Mouse (Mus musculus): ENCODE results near the gene Cltc.
"Not testable (repeated sequence)": the region's sequence is repeated elsewhere in the genome, so short reads cannot be mapped to it uniquely, and the experiment has no call there.

The Cltc gene

DNA sequence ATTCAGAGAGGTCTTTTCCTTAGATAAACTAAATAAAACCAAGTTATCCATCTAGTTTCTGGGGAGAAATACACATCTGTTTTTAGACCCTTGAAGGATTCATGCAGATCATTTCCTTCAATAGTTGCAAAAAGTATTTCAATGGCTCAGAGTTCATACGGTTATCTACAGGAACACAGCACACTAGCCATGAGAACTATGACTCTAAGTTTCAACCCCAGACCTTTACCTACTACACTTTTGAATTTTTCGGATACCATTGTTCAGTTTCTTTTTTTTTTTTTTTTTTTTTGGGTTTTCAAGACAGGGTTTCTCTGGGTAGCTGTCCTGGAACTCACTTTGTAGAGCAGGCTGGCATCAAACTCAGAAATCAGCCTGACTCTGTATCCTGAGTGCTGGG lies 17.9 kb downstream of the Cltc start:
- in situ Hi-C loops (cut with MboI, MseI): no loop called here

DNA sequence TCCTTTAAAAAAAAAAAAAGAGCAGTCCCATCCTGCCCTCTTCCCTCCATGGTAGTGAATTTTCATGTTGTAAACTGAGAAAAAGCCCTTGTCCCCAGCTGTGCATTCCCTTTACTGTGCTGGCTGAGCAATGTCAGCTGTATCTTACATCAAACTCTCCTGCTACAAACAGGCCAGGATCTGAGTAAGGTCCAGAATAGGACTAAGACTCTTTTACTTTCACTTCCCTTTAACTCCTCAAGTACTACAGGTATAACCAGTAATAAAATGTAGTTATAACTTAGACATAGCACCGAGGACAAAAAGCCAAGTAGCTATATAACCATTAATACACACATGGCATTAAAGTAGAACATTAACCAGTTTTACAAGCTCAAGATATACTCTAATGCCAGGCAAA lies 18.4 kb downstream of the Cltc start:
- in situ Hi-C loops (cut with MboI, MseI): no loop called here

DNA sequence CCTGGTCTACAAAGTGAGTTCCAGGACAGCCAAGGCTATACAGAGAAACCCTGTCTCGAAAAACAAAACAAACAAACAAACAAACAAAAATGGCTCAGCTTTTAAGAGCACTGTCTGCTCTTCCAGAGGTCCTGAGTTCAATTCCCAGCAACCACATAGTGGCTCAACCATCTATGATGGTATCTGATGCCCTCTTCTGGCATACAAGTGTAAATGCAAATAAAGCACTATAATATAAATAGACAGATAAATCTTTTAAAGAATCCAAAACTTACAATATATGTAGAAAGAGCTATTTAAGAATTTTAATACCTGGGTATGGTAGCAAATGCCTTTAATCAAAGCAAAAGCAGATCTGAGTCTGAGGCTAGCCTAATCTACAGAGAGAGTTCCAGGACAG lies 19.1 kb downstream of the Cltc start:
- in situ Hi-C loops (cut with MboI, MseI): not testable (repeated sequence)

DNA sequence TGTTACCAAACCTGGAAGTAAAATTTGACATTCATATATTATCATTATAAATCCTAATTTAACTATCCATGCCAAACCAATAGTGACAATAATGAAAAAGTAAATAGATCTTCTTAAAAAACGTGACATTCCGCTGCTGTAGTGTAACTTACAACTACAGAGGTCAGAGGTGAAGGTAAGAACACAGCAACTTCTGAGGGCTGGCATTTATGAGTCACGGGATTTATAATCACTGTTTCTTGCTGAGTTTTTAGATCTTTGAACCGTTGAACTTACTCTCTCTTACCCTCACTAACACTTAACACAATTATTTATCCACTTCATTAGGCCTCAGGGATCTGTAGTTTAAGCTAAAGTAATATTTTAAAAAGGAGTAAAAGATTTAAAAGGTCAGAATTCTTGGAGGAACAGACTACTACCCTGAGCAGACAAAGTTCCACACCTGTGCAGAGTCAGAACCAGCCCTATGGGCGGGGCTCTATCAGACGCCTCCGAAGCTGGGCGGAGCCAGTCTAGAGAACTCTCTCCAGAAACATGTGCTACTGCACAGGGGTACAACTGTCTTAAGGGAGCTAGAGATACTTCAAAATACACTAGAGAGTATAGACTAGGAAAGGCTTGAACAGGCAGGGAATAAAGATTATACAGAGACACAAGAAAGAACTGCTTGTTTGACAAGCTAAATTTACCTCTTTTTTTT lies 19.9 kb downstream of the Cltc start:
- in situ Hi-C loops (cut with MboI, MseI): no loop called here

DNA sequence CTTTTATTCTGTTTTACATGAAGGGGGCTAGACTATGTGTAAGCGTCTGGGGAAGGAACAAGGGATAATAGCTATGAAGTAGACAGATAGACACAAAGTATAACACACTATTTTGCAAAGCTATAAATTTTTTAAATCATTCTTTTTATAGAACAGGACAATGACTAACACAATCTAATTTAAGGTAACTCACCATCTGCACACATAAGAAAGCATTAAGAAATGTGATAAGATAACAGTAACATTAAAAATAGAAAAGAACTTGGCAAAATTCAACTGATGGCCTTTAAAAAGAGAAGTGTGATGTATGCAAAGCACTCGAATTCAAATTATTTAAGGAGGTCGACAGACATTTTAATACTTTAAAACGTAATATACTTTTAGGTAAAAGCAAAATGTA lies 22.4 kb downstream of the Cltc start:
- in situ Hi-C loops (cut with MboI, MseI): no loop called here

DNA sequence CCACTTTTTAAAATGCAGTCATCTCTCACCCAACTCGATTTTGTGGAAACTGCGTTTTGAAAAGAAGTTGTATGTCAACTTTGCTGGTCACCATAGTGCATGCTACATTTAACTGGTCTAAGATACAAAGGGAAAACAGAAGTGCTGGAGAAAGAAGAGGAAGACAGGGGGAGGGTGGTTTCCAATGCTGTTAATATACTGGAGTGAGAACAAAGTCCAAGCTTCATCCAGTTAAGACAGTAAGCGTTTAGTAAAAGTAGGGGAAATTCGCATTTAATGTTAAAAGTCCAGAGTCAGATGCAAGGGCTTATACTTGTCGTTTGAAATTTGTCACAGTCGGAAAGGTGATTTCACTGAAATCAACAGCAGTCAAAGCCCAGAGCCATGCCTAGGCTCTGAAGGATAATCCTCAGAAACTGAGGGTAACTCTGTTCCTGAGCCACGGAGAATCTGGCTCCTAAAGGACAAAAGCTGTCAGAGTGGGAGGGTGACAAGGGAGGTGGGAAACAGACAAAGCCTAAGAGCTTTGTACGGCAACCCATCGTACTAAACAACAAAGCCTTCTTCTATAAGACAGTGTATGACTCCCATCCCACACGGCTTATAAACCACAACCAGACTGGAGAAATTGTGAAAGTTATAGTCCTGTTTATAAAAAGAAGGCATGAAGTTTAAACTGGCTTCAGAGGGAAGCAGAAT lies 23.0 kb downstream of the Cltc start:
- in situ Hi-C loops (cut with MboI, MseI): no loop called here

DNA sequence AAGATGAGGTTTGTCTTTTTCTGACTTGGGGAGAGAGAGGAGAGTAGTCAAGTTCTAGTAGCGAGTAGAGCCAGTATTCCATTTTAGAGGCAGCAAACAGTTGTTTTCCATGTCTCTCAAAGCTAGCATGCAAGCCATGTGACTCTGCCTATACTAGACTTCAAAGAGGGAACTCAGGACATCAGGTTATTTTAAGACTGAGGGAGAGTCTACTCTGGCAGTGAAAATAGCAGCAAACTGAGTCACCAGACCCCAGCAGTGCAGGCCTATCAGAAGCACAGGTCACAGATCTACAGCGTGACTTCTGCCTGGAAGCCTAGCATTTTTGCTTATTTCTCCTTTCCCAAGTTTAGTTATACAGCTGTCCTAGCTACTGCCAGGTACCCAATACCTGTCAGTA lies 25.9 kb downstream of the Cltc start:
- in situ Hi-C loops (cut with MboI, MseI): no loop called here

DNA sequence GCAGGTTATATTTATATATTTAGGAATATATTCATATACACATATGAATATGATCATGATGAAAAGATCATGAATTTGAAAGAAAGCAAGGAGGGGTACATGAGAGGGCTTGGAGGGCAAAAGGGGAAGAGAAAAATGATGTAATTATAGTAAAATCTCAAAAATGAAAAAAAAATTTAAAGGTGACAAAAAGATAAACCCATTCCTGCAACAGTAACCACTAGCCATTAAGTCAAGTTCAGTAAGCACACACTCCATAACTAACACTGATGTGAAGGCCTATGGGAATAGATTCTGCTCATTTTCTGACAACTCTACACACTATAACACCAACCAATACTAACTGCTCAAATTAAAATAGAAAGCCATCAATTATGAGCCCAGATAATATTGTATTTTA lies 31.8 kb downstream of the Cltc start:
- in situ Hi-C loops (cut with MboI, MseI): no loop called here

DNA sequence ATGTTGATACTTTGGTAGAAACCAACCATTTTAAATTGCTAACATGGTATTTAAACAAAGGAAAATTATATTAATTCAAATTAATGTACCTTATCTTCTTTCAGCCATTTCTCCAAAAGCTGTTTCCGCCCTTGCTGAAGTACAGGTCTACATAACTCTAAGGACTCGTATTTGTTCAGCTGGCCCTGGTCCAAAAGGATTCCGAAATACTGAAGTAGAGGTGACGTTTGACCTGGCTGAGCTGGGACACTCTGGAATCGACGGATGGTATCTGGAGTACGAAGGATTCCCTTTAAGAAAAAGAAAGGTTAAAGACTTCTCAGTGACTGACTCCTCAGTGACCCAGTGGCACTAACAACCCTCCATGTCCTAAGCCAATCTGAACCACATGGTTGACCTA lies 32.4 kb downstream of the Cltc start:
- in situ Hi-C loops (cut with MboI, MseI): no loop called here

DNA sequence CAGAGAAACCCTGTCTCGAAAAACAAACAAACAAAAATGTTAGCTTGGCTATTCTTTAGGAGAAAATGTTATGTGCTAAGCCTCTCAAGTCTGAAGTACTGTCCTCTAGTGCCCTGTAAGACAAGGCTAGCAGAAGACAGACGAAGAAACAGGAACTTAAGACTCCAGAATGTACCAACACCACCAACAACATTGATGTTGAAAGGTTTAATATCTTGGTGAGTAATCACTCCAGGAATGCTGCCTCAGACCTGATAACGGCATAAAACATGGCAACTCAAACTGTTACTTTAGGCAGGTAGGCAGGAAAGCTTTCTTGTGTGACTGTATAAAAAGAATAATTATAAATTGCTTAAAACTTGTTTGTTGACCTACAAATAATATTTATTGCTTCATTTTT lies 33.4 kb downstream of the Cltc start:
- in situ Hi-C loops (cut with MboI, MseI): no loop called here

DNA sequence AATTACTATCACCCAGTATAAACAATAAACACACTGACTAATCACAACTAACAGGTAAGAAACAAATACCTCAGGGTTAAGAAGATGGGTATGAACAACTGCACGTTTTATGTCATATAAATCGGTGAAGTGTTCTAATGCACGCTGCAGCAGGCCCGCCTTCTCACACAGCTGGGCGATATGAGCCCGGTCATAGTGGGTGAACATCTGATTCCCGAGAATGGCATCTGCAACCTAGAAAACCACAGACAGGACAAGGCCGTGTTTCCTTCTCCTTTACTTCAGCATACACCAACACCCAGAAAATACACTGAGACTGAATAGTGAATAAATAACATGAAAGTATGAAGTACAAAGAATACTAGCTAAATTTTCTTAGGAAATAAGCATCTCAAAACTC lies 38.0 kb downstream of the Cltc start:
- in situ Hi-C loops (cut with MboI, MseI): loop anchor here (10.0 kb wide), 1 partner anchor 425 kb away; no protein-coding TSS in a partner anchor

DNA sequence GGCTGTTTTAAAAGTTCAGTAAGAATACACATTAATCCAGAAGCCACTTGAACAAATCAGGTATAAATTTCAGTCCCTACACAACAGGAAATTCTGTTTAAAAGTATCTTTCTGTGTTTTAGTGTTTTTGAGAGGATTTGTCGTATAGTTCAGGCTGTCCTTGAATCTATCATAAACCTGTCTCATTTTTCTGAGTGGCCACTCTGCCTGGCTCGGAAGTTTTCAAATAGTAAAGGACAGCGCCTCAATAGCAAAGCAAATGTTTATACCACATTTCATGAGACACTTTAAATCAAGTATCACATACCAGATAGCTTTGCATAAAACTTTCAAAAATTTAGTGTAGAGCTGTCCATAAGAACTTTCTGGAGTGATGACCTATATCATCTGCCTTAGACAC lies 39.0 kb downstream of the Cltc start:
- in situ Hi-C loops (cut with MboI, MseI): loop anchor here (10.0 kb wide), 1 partner anchor 424 kb away; no protein-coding TSS in a partner anchor

DNA sequence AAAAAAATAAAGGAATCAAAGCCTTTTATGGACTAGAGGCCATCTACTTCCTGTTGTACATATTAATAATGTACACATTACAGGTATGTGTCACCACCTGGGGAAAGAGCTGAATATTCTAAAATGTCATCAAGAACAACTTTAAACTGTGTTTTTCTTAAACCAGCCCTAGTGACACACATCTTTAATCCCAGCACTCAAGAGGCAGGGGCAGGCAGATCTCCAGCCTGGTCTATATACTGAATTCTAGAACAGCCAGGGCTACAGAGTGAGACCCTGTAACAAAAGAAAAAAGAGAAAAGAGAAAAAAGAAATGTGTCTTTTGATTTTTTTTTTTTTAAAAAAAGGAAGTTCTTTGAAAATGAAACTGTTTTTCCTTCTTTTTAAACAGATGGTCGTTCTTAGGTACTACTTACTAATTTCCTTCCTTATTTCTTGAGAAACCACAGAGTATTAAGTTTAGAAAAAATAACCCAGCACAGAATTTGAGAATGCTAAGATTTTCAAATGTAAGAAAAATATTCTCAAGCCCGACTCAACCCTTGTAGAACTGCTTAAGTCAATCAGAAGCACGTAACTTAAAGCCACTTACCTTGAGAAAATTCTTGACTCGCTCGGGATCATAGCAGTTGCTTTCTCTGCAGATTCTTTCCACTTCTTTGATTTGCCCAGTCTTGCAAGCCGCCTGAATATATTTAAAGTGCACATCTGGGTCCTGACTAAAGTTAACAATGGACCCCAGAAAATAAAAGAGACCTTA lies 39.9 kb downstream of the Cltc start:
- in situ Hi-C loops (cut with MboI, MseI): loop anchor here (10.0 kb wide), 1 partner anchor 423 kb away; no protein-coding TSS in a partner anchor

DNA sequence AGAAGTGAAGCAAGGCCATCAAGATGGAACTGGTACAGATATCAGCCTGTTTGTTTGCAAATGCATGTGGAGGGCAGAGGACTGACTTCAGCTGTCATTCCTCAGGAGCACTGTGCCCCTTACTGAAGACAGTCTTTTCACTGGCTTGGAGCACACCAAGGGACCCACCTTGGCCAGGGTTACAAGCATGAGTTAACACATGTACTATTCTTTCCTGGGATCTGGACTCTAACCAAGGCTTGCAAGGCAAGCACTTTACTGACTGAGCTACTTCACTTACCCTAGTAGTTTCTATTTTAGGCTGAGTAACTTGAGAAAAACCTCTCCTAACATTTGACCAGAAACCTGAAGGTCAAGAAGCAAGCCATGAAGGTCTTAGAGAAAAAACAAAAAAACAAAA lies 42.8 kb downstream of the Cltc start:
- in situ Hi-C loops (cut with MboI, MseI): loop anchor here (10.0 kb wide), 1 partner anchor 420 kb away; no protein-coding TSS in a partner anchor

DNA sequence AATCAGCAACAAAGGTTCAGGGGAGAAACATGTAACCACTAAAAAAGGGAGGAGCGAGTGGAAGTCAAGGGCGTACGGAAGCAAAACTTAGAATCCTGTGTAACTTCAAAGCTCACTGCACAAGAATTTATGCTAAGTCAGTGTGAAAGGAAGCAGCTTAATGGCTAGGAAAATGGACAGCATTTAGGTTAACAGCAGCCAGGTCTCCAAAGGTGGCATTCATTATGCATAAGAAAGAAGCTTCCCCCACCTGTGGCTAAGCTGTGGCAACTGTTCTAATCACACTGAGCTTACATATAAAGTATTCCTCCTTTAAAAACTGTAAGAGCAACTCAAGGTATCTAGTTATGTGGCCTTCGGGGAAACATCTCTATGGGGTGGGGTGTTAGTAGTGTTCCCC lies 56.2 kb downstream of the Cltc start:
- in situ Hi-C loops (cut with MboI, MseI): no loop called here

DNA sequence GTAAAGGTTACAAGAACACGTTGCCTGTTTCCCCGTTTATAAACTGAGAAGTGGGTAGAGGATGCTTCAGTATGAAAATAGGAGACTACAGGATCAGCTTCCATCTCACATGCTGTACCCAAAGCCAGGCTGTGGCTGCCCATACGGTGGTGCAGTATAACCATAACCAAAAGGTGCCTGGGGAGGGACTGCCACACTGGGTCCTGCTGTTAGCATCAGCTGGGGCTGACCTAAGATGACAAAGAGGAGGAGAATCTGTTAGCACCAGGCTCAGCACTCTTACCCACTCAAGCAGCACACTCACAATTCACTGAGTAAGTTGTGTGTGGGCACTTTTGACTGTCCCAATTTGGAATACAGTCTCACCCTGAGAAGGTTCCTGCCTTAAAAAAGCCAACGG lies 61.9 kb downstream of the Cltc start:
- in situ Hi-C loops (cut with MboI, MseI): no loop called here

DNA sequence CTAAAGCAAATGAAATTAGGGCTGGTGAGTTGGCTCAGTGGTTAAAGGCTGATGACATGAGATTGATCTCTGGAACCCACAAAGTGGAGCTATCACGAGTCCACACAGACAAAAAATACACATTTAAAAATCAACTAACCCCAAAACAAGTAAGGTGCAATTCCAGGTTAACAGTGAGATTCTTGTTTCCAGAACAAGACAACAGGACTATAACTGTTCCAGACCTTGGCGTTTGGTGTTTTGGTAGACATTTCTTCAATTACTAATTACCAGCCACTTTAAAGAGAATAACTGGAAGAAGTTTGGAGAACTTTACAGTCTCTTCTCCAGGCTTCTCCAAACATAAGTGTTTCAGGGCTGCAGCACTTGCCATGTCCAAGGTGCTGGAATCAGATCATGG lies 64.8 kb downstream of the Cltc start:
- in situ Hi-C loops (cut with MboI, MseI): no loop called here

DNA sequence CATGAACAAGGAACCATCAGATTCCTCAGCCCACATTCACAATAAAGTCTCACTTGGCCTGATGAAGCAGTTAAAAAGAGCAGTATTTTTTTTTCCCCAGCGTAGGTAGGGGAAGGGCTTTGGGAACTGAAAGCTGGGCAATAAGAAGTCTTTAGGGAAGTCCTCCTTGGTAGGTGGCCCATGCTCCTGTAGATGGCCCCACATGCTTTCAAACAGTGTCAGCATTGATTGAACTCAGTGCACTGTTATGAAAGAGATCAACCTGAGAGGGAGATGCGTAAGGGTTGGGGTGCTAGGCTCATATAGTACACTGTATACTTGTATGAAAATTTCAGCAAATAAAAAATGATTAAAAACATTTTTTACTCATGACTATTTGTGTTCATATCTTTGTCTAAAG lies 65.4 kb downstream of the Cltc start:
- in situ Hi-C loops (cut with MboI, MseI): no loop called here

DNA sequence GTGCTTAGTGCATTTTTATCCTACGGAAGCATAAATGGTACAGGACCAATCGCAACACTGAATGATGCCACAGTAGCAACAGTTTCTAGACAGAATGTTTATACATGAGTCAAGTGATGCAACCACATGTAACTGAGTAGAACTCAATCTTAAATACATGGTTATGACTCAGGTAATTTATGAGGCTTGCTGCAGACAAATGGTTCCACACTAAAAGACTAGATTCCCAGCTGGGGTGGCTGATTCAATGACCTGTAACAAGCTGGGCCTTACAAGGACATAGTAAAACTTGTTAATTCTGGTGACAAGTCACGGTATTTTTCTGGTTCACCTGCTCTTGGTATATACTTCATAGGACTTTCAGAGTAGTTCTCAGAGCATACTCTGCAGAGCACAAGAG lies 65.9 kb downstream of the Cltc start:
- in situ Hi-C loops (cut with MboI, MseI): no loop called here

DNA sequence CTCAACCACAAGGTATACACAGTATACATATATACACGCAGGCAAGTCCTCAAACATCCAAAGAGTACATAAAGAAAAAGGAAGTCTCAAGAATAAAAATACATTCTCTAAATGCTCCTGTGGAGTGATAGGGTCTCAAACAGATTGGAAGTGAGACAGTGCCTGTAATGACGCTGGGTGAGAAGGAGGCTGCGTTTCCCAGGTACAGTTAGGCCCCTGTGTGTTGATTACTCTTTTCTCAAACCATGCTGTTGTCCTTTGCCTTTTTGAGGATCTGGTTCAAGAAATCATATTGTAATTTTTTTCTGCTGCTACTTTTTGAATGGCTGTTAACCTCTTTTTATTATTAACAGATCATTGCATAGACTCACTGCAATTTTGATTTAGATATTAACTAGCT lies 67.0 kb downstream of the Cltc start:
- in situ Hi-C loops (cut with MboI, MseI): no loop called here

DNA sequence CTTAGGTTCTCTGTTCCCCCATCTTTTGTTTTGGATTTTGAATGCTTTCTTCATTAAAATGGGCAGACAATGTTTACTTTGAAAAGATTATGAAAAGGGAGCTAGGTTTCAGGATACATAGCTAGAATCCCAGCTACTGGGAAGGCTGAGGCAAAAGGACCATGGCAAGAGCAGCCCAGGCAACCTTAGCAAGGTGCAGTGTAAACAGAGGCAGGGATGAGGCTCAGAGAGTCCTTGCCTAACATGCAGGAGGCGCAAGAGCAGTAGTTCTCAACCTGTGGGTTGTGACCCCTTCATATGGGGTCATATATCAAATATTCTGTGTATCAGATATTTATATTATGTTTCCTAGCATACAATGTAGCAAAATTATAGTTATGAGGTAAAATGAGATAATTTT lies 72.0 kb downstream of the Cltc start:
- in situ Hi-C loops (cut with MboI, MseI): no loop called here

DNA sequence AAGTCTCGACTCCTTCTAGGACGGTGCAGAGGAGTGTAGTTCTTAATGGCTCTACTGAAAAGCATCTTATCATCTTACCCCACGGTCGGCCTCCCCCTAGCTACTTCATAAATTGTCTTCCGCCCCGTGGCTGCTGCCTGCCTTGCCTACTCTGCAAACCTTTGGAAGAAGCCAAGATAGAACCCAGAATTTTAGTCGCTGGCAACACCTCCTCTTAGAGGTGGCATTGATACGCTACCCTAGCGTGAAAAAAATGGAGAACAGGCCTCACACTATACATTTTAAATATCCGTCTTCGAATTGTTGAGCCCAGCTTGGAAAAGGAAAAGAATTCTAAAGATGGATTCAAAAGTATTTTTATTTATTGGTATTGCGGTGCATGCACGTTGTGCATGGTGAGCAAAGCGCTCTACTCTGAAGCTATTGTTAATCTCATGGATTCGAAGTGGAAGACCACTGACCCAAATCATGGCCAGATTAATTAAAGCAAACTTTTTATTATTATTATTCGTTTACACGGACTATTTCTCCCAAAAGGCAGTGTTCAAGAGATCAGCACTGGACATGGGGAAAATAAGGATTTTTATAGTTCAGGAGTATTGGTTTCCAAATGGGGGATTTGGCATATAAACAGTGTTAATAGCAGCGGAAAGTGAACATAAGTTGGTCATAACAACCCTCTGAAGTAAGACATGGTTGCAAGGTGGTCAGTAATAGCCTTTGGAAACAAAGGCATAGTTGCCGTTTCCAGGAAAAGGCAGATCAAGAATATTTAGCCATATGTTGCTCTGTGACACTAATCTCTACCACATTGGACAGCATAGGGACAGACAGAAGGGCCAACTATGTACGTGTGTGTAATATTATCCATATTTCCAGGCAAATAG lies 73.0 kb downstream of the Cltc start:
- in situ Hi-C loops (cut with MboI, MseI): no loop called here

Data from T-helper 2 cell (primary cell).